Mouse (Mus musculus) cerebellum, adult 11 months (tissue): ENCODE data around the gene Ccn6.
A peak's percentile ranks its signal among the peaks of the same experiment; 100 is the strongest.
"Not testable (repeated sequence)": the region's sequence is repeated elsewhere in the genome, so short reads cannot be mapped to it uniquely, and the experiment has no call there.

Source experiments
- DNase-seq: peaks from one replicate; pipeline ENCODE4 v3.0.0; 2022

Ccn6 gene

GRCm38 (mm10) chr10:39163694-39164093 lies at the start of gene Ccn6:
Gene Ccn6, minus strand, starts transcription at chr10:39163794.
- DNase-seq, result no peak

GRCm38 (mm10) chr10:39210031-39210430 lies 46.4 kb upstream of the Ccn6 start:
- no peak for DNase-seq

GRCm38 (mm10) chr10:39209161-39210025 lies 45.8 kb upstream of the Ccn6 start:
- no peak for DNase-seq

- DNase-seq, result no peak
Measured at GRCm38 (mm10) chr10:39208712-39209111, 45.1 kb upstream of the Ccn6 start.

- DNase-seq, result no peak
Measured at GRCm38 (mm10) chr10:39207310-39207855, 43.8 kb upstream of the Ccn6 start.

DNA sequence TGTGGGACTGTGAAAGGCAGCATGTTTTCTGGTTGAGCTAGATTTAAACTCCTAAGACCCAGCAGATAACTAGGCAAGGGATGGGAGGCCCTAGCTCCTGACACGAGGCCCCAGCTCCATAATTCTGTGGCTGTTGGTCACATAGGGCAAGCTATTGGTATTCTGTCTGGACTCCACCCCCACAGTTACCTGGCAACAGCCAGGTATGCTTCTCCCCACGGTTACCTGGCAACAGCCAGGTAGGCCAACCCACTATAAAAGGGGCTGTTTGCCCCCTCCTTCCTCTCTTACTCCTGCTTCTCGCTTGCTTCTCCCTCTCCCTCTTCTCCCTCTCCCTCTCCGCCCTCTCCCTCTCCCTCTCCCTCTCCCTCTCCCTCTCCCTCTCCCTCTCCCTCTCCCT lies 38.9 kb upstream of the Ccn6 start:
- DNase-seq, result no peak

DNA sequence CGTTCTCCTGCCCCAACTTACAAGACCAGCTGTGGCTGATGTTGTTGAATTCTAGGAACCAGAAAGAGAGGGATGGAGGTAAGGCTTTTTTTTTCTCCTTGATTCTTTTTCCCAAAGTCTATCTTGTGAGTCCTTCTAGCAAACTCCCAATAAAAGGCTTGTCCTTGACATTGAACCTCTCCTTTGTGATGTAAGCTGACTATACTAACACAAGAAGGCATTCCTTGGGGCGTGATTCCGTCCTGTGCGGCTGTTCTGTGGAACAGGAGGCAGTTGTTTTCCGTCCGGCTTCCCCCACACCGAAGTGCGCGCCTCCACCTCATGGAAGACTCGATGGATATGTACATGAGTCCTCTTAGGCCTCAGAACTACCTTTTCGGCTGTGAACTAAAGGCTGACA lies 34.6 kb upstream of the Ccn6 start:
- DNase-seq, result not testable (repeated sequence)

- DNase-seq, result no peak
Measured at GRCm38 (mm10) chr10:39192673-39193072, 29.1 kb upstream of the Ccn6 start.

GRCm38 (mm10) chr10:39185545-39185906 lies 21.9 kb upstream of the Ccn6 start:
- DNase-seq, result no peak

DNA sequence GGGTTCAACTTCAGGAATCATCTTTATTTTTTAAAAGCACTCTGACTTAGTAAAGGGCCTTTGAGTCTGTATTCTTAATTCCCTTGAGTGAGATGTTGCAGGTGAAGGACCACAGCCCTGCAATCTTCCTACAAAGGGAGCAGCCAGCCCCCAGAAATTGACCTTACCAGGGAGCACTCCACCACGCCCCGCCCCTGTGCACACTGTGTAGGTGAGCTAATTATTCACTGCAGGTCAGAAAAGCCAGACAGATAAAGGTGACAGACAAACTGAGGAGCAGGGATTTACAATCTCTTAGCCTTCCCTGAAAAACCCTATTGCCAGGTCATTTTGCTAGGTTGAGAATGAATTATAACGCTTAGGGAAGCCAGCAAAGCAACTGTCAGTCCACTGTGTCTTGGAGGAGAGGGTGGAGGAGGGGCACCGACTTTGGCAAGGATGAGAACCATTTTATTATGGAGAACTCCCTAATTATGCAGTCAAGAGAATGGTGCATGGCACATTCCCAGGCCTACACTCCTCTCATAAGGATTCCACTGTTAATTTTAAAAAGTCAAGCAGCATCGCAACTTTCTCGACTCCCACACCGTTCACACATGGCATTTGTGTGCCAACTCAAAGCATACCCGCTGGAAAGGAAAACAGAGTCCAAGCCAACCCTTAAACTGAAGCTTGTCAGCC lies 21.4 kb upstream of the Ccn6 start:
- no peak for DNase-seq

- no peak for DNase-seq
Measured at GRCm38 (mm10) chr10:39176981-39177380, 13.4 kb upstream of the Ccn6 start.

- no peak for DNase-seq
Measured at GRCm38 (mm10) chr10:39173077-39173476, 9.5 kb upstream of the Ccn6 start.

GRCm38 (mm10) chr10:39172540-39172931 lies 8.9 kb upstream of the Ccn6 start:
- no peak for DNase-seq

- peak; percentile 90 for DNase-seq
Measured at GRCm38 (mm10) chr10:39171603-39172539, 8.3 kb upstream of the Ccn6 start.

- peak; percentile 92 for DNase-seq
Measured at GRCm38 (mm10) chr10:39171134-39171533, 7.5 kb upstream of the Ccn6 start.

DNA sequence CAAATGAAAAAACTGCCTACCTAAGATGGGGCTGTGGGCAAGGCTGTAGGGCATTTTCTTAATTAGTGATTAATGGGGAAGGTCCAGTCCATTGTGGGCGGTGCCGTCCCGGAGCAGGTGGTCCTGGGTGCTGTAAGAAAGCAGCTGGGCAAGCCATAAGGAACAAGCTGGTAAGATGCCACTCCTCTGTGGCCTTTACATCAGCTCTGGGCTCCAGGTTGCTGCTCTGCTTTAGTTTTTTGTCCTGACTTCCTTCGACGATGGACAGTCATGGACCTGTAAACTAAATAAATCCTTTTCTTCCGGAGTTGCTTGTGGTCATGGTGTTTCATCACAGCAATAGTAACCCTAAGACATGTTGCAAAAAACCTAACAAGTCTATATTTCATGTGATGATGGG lies 7.1 kb upstream of the Ccn6 start:
- no peak for DNase-seq

DNA sequence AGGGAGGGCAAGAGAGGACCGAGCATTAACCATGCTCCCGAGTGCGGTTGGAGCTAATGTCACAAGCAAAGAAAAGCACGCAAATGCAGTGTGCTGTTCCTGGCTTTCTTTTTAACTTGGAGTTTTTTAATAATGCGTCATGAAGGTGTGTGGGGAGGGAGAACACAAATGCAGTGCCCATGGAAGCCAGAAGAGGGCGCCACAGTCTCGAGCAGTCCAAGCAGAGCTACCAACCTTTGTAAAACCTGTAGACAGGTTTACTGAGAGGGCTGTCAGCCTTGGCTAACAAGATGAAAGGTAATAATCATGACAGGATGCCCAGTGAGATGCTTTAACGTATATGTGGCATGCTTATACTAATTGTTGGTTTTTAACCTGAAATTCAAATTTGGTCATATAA lies 6.6 kb upstream of the Ccn6 start:
- peak; percentile 78 for DNase-seq

GRCm38 (mm10) chr10:39169642-39170041 lies 6.0 kb upstream of the Ccn6 start:
- no peak for DNase-seq

DNA sequence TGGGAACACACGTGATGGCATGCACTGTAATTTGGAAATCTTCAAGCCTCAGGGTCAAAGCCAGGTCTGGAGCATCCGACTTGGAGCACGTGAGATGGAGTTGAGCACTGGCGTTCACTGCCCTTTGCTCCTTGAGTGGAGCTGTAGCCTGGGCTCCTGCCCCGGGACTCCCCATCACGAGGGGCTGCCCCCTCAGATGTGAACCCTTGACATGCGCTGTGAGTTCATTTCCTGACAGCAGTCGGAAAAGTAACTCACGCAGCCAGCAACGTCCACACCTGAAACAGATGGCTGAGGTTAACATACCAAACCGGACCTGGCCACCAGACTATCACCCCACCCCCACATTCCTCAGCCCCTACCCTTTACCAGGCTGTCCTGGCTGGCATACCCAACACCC lies 4.0 kb upstream of the Ccn6 start:
- no peak for DNase-seq

DNA sequence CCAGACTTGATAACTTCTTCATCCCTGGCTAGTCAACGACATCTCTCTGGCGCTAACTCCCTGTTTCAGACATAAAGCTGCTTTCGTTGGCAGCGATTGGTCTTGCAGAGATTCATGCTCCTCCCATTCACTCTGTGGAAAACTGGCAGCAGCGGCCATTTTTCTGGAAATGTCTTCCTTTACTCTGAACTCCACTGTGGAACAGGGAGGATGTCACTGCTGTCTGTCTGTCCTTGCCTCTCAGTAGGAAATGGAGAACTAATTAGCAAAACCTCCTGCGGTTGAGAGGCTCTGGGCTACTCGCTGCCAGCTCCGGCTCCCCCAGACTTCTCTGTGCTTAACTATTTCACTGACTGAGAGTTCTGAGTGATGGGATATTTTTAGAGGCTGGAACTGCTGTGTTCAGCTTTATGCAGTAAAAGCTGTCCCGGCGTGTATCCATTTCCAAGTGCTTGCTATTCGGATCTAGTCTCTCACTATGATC lies 2.1 kb upstream of the Ccn6 start:
- peak; percentile 31 for DNase-seq

DNA sequence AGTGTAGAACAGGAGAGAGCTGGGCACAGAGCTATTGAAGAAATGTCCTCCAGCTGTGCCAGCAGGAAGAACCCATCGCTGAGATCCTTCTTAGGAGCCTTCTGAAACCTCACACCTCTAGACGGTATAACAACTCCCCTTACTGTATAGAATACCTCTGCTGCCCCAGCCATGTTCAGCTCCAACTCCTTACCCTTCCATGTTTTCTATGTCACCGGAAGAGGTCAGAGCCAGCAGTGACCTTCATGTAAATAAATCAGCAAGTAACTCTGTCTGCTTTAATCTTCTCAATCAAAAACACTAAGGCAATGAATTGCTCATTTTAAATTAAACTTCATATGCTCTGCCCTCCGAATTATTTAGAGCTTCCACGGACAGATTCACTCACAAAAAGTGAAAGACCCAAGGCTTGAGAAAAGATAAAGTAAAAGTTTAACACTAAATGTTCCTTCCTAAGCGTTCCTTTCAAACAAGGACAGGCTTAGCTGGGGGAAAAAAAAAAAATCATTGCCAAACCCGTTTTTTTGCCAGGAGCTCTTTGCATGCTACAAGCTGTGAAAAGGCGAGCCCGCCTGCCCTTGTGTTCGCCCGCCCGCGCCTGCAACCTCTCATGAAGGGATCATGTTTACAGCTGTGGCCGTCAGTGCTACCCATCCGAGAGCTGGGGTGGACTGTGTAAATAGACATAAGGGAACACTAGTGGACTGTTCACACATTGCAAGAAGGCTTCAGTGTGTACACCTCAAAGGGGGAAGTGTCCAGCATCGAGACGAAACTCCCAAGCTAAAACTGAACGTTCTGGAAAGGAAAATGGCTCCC lies 719 bp downstream of the Ccn6 start:
- DNase-seq, result no peak

DNA sequence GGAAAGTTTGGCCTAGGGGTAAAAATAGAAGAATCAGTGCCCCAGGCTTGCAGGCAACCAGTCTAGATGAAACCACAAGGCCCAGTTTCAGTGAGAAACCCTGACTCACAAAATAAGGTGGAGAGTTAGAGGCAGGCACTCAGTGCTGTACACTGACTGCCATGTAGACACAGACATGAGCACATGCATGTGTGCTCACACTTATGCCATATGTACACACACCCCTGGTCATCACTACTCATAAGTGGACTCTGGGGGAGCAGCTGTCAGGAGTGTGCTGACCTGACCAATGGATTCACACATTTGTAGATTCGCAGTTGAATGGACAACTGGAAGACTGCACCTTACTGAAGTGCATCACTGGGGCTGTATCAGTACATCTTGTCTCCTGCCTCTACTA lies 2.2 kb downstream of the Ccn6 start:
- no peak for DNase-seq
